Mouse (Mus musculus) common myeloid progenitor, adult 5-6 weeks (primary cell): ENCODE measurements around the gene Zfyve19. TPM values are rescaled to one million over a fixed set of nuclear protein-coding genes. Genes with fewer than 3 reads are reported as not detected.

Experiments used
- ATAC-seq: replicated peaks from 2 replicates; pipeline ENCODE4 v1.8.0; 2016; ENCODE audit warnings: low read depth, mild to moderate bottlenecking, moderate TSS enrichment, inconsistent platforms; ENCODE audit not compliant: poor library complexity, severe bottlenecking
- total RNA-seq: library from RNA; stranded (forward); fragments of 200-1000, 187-1606 nt; gene quantifications from 2 replicates; pipeline ENCODE4 v1.2.3, GENCODE M21; 2017

Gene Zfyve19
- total RNA-seq, 1 experiment from 2014 or later: 59.1 TPM

DNA sequence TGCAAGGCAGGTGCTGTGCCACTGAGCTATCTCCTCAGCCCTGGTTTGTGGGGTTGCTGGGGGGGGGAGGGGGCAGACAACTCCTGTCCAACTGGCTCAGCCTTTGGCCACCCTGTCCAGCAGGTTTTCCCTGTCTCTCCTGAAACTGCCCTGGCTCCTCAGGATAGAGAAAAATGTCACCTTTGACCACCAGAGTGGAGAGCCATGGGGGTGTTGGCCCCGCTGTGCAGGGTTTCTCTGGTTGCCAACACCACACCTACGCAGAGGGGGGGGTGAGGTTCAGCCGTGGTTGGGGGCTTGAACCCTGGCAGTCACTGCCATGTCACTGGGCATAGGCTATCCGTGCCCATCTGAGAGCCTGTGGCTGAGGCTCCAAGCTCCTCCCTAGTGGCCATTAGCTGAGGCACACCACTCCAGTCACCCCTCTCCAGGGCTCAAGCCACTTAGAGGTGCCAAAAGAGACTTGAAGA is 41.2 kb downstream of the Zfyve19 start:
- ATAC-seq: 0 out of 2 replicates have a peak, but pooled peaks have one; percentile 15

DNA sequence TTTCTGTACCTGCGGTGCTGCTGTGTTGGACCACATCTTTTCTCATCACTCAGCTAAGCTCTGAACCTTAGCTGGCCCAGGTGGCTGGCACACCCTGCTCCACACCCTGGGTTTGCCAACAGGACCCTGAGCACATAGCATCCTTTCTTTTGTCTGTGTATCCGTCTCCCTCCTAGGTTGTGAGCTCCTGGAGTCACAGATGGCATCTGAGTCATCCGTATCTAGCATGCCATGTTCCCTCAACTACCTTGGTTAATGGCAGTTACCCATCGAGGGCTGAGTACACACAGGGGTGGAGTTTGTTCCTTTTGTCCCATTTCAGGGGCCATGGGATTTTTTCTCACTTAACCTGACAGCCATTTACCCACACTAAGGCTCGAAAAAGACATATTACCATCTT is 42.0 kb downstream of the Zfyve19 start:
- no peak for ATAC-seq

DNA sequence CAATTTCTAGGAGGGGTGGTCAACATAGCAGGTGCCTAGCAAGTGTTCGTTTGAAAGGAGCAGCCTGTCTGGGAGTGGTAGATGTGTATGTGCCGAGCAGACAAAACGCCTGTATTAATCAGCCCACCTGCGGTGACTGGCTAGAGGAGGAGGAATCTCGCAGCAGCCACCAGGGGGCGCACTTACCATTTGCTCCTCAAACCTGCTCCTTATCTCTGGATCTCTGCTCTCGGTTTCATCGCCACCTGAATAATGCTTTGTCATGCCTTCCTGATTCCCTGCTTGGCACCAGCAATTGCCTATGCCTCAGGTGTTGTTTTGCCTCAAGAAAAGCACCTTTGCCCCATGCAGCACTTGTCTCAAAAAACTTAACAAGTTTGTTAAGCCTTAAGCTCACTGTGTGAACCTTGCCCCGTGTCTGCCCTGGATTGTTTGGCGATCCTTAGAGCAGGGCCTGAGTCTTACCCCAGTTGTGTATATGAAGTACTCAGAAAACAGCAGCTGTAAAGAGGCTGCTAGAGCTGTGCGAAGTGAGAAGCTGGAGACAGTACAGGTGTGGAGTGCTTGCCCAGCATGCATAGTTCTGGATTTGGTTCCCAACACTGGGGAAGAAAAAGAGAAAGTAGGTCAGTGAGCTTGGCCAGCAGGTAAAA is 42.5 kb downstream of the Zfyve19 start:
- ATAC-seq: peak; percentile 89

DNA sequence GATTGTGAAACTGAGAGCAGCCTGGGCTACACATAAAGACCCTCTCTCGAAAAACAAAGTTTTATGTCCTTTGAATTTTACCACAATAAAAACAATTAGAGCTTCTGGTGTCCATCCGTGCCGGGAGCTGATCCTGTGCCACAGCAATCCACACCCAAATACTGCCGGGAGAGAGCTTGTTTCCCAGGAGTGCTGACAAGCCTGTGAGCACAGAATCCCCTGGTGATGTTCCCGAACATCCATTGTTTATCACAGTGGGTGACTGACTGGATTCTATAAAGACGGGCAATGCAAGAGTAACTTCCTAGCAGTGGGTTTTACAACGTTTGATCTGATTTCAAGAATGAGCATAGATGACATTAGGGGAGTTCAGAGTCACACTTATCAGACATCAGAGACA is 46.6 kb downstream of the Zfyve19 start:
- no peak for ATAC-seq

DNA sequence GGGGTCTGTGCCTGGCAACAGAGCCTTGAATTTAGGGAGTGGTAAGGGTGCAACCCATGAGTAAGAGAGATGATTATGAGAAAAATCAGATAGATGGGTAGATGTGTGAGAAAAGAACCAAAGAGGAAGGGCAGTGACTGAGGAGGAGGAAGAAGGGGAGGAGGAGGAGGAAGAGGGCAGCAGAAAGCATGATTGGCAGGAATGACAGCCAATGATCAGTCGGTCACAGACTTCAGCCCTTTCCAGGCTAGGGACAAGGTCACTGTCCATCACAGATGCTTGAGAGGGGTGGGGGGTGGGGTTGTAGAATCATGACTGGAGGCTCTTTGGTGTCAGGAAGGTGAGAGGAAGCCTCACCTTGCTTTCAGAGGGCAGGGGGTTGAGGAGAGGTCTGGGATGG is 52.1 kb downstream of the Zfyve19 start:
- no peak for ATAC-seq

DNA sequence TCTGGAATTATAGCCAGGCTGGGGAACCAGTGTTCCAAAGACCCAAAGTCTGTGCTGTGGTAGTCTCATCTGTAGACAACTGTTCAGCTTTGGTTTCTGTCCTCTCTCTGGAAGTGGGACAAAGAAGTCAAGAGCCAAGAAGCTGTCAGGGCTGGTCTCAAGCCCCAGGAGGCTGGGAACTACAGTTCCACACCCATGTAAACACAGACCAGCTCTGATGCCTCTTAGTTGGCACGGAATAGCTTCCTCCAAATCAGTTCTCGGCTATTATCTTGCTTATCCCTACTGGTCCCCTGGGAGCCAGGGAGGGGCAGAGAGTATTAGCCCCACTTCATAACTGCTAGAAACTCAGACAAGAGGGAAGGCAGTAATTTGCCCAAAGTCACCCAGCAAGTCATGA is 52.9 kb downstream of the Zfyve19 start:
- ATAC-seq: no peak

DNA sequence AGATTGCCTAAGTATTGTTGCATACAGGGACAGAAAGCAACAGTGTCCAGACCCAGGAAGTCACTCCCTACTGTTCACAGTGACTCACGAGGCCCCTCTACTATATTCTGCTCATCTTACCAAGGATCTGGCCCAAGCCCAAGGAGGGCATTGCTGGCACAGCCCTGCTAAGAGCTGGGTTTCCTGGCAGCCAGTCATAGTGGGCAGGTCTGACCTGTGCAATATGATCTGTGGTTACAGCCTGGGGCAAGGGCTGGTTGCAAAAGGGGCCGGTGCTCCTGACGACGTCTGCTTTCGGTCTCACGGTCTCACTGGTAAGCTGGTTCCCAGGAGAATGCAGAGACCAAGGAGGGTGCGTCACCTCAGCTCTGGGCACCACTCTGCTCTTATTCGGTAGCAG is 54.6 kb downstream of the Zfyve19 start:
- ATAC-seq: peak; percentile 96

DNA sequence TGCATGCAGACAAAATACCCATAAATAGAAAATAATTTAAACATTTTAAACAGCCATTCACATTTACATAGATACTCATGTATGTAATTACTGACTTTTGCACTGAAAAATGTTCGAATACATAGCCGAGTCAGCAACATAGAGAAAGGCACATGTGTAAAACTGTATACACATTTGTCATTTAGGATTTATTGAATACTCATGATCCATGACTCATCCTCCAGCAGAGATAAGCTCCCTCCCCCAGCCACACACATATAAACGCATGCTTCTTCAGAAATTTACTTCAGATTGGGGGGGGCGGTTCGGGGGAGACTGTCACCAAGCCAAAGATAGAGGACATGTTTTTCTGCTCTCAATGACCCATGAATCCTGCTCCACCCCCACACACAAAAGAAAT is 55.4 kb downstream of the Zfyve19 start:
- no peak for ATAC-seq

Other genes starting within 250 kb of the Zfyve19 start
- 11.4 and 15.7 TPM in 2 replicates for gene Ccdc32, start 179.2 kb upstream of the Zfyve19 start, total RNA-seq
- 22.3 and 22.8 TPM in 2 replicates for gene Rpusd2, start 173.8 kb upstream of the Zfyve19 start, total RNA-seq
- gene Knl1, start 161.5 kb upstream of the Zfyve19 start, total RNA-seq: 91.2 and 91.3 TPM in 2 replicates
- gene Rad51, start 95.8 kb upstream of the Zfyve19 start, total RNA-seq: 29.3 and 33.2 TPM in 2 replicates
- 38.4 and 44.1 TPM in 2 replicates for gene Rmdn3, start 51.6 kb upstream of the Zfyve19 start, total RNA-seq
- not detected in 2 replicates for gene Gchfr, start 40.8 kb upstream of the Zfyve19 start, total RNA-seq
- not detected in 2 replicates for gene Gm14137, start 34.1 kb upstream of the Zfyve19 start, total RNA-seq
- 41.5 and 46.6 TPM in 2 replicates for gene Dnajc17, start 178 bp downstream of the Zfyve19 start, total RNA-seq
- not detected in 2 replicates for gene Ppp1r14d, start 21.3 kb downstream of the Zfyve19 start, total RNA-seq
- gene Spint1, start 28.7 kb downstream of the Zfyve19 start, total RNA-seq: 0.18 TPM in 1 of 2 replicates, not detected in the other
- gene Rhov, start 62.7 kb downstream of the Zfyve19 start, total RNA-seq: 0.05 TPM in 1 of 2 replicates, not detected in the other
- 12.8 and 22.5 TPM in 2 replicates for gene Vps18, start 80.1 kb downstream of the Zfyve19 start, total RNA-seq
- gene Dll4, start 117.2 kb downstream of the Zfyve19 start, total RNA-seq: not detected in 2 replicates
- gene Chac1, start 142.6 kb downstream of the Zfyve19 start, total RNA-seq: not detected in 2 replicates